Mouse (Mus musculus): ENCODE results near the gene Ugt1a6a.
"Not testable (repeated sequence)": the region's sequence is repeated elsewhere in the genome, so short reads cannot be mapped to it uniquely, and the experiment has no call there.

Gene Ugt1a6a

DNA sequence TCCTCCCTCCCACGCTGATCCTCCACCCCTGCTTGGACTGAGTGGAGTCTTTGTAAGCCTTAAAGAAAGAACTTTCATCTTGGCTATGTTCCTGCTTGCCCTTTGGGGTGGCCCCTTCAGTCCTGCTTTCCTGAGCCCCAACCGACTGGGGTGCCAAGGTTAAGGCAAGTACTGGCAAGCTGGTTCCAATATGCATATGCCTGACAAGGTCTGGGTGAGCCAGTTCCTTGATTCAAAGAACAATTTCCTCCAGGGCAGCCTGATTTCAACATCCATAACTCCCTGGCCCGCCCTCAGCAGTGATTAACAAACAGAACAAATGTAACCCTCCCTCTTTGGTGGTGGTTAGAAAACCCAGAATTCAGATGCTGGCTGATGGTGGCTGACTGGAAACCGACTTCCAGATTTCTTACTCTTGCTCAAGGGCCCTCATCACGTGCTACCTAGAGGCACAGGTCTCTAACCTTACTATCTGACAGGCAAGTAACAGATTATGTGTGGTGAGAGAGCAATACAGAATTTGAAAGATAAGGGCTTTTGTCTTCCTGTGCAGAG is at the start of gene Ugt1a6a:
Ugt1a6a (plus strand) TSS at position 353 of the 555 bp plus-strand sequence.
- DNase-seq (ENCODE audit: low read depth, low spot score), result not testable (repeated sequence)

DNA sequence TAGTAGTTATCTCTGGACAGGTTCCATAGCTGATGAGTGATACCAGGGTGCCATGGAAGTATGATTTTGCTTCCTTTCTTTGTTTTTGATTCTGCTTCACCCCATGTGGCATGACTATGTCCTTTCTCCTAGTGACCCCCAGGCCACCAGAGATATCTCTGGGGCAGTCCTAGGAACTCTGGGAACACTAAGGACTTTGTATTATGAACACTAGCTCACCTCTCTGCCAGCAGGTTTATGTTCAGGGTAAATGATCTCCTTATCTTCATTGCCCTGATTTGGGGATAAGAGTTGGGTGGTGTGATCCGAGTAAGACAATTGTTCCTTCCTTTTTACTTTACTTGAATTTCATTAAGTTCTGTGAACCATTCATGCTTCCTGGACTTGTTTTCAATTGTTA is 48.5 kb upstream of the Ugt1a6a start:
- DNase-seq (ENCODE audit: low read depth, low spot score), result no peak

DNA sequence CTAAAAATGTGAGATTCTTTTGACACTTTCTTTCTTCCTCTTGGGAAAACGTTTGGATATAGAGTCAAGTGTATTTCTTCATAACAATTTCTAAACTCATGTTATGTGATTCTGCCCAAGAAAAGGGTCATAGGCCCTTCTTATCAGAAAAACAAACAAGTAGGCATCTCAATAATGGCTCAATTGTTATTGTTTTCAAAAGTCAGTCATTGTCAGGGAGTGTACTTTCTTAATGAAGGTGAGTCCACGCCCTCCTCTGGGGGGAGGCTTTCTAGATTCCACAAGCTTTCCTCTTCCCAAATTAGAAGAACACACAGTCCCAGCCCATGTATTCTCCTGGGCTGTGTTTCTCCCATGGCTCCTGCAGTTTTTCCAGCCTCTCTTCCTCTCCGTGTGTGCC is 47.1 kb upstream of the Ugt1a6a start, which contains the start of gene Ugt1a8:
Ugt1a8 (plus strand) TSS at position 301 of the 400 bp plus-strand sequence.
- no peak for DNase-seq (ENCODE audit: low read depth, low spot score)

DNA sequence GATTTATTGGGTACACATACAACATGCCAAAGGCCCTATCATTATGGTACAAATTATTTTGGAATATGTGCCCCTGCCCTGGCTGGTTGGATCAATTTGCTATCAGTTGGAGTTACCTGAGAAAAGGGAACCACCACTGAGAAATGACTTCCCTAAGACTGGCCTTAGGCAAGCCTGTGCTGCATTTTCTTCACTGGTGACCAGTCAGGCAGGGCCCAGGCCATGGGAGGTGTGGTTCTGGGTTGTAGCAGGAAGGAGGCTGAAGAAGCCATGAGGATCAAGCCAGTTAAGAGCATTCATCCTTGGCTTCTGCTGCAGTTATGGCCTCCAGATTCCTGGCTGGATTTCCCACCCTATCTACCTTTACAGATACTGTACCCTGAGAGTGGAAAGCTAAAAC is 42.3 kb upstream of the Ugt1a6a start:
- no peak for DNase-seq (ENCODE audit: low read depth, low spot score)

- DNase-seq (ENCODE audit: low read depth, low spot score), result peak; percentile 10
Measured at GRCm38 (mm10) chr1:88094270-88094676, 40.3 kb upstream of the Ugt1a6a start.

- peak; percentile 25 for DNase-seq (ENCODE audit: low read depth, low spot score)
Measured at GRCm38 (mm10) chr1:88094941-88095492, 39.6 kb upstream of the Ugt1a6a start, which contains the start of gene Ugt1a7c. Ugt1a7c (plus strand) TSS chr1:88095062.

GRCm38 (mm10) chr1:88098546-88098945 is 36.1 kb upstream of the Ugt1a6a start:
- not testable (repeated sequence) for DNase-seq (ENCODE audit: low read depth, low spot score)

DNA sequence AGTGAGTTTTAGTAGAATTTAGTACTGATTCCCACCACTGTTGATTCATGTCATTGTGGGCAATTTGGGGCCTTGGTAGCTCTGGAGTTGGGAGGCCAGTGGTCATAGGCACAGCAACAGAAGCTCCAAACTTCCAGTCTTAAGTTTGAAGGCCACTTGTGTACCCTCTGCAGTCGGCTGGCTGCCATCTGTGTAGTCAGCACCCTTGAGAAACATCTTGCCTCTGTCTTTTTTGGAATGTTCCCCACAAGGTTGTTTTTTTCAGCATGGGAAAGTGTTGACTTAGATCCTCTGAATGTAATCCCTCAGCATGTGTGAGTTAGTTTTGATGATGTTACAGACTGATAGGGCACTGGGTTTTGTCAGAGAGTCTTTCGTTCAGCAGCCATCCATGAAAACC is 34.9 kb upstream of the Ugt1a6a start:
- not testable (repeated sequence) for DNase-seq (ENCODE audit: low read depth, low spot score)

DNA sequence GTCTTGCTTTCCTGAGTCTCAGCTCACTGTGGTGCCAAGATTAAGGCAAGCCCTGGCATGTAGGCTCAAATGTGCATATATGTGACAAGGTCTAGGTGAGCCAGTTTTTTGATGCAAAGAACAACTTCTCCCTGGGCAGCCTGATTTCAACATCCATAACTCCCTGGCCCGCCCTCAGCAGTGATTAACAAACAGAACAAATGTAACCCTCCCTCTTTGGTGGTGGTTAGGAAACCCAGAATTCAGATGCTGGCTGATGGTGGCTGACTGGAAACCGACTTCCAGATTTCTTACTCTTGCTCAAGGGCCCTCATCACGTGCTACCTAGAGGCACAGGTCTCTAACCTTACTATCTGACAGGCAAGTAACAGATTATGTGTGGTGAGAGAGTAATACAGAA is 31.6 kb upstream of the Ugt1a6a start, which contains the start of gene Ugt1a6b:
Ugt1a6b (plus strand) TSS at position 234 of the 400 bp plus-strand sequence.
- not testable (repeated sequence) for DNase-seq (ENCODE audit: low read depth, low spot score)

GRCm38 (mm10) chr1:88103697-88104468 is 30.7 kb upstream of the Ugt1a6a start:
- not testable (repeated sequence) for DNase-seq (ENCODE audit: low read depth, low spot score)

DNA sequence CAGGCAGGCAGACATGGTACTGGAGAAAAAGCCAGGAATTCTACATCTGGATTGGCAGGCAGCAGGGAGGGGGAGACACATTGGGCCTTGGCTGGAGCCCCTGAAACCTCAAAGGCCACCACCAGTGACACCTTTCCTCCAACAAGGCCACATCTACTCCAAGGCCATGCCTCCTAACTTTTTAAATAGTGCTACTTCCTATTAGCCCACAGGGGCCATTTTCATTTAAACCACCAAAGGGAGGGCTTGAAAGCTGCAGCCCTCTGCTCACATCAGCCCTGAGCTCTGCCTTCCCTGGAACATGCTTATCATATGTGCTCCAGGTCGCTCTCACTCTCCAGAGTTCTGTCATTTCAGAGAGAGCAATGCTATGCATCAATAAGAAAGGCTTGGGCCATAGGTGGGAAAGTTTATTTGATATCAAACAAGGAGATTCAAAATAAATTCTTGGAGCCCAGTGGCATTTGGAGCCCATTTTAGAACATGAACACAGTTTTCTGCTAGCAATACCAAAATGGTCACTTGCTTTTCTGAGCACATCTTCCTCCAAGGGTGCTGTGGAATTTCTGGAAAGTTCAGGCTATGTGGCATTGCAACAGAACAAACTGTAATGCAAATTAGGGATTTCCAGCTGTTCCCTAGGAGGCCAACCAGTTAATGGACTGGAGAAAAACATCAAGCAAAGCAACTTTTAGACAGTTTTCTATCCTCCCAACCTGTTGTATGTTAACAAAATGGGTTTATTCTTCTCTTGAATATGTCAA is 29.8 kb upstream of the Ugt1a6a start:
- no peak for DNase-seq (ENCODE audit: low read depth, low spot score)

- no peak for DNase-seq (ENCODE audit: low read depth, low spot score)
Measured at GRCm38 (mm10) chr1:88105656-88106055, 29.0 kb upstream of the Ugt1a6a start.

DNA sequence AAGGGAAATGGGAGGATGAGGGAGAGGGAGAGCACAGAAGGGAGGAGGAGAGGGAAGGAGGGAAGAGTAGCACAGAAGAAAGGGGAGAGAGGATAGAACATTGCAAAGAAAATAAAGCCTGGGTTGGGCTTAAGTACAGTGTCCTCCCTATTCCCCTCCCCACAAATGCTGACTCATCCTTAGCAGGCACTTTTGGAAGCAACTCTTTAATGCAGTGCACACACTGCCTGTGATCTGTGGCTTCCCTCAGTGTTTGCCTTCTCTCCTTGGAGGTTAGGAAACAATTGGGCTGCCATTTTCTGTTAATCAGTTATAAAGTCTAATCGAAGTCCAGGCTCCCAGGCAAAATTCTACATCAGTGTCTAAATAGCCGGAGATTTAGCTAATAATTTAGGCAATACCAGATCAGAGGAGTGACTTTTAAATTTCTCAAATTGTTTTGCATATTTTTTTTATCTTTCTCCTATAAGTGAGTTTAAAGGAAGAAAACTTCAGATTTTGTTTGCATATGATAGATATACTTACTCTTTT is 25.5 kb upstream of the Ugt1a6a start:
- DNase-seq (ENCODE audit: low read depth, low spot score), result not testable (repeated sequence)

DNA sequence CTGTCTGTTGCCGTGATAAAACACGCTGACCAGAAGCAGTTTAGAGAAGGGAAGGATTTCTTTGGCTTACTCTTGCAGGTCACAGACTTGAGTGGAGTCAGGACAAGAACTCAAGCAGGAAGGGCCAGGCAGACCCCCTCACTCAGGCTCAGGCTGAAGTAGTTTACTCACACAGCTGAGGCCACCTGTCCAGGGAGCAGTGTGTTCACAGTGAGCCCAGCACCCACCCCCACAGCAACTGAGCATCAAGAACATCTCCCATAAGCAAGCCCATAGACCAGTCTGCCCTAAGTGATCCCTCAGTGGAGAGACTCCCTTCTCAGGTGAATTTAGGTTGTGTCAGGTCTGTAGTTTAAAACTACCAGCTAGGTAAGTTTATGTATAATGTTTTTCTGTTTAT is 25.0 kb upstream of the Ugt1a6a start:
- not testable (repeated sequence) for DNase-seq (ENCODE audit: low read depth, low spot score)

- DNase-seq (ENCODE audit: low read depth, low spot score), result not testable (repeated sequence)
Measured at GRCm38 (mm10) chr1:88112769-88113168, 21.8 kb upstream of the Ugt1a6a start.

DNA sequence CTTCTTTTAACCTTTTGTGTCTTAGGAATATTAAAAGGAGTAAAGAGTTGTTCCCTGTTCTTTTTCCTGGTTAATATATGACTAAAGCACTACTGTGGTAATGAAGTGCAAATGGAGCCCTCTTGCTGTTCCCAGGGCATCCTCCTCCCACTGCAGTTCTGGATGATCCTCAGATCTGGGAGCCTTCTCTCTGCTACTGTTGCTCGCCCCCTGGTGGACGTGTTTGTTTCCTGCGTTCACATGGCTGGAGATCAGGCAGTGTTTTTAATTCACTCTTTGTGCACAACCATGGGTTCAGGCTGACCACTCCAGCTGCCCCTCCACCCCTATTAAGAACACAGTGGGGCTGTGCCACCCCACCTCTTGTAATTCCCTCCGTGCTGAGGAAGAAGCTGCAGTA is 14.1 kb upstream of the Ugt1a6a start:
- DNase-seq (ENCODE audit: low read depth, low spot score), result not testable (repeated sequence)

- not testable (repeated sequence) for DNase-seq (ENCODE audit: low read depth, low spot score)
Measured at GRCm38 (mm10) chr1:88121521-88121920, 13.1 kb upstream of the Ugt1a6a start.

DNA sequence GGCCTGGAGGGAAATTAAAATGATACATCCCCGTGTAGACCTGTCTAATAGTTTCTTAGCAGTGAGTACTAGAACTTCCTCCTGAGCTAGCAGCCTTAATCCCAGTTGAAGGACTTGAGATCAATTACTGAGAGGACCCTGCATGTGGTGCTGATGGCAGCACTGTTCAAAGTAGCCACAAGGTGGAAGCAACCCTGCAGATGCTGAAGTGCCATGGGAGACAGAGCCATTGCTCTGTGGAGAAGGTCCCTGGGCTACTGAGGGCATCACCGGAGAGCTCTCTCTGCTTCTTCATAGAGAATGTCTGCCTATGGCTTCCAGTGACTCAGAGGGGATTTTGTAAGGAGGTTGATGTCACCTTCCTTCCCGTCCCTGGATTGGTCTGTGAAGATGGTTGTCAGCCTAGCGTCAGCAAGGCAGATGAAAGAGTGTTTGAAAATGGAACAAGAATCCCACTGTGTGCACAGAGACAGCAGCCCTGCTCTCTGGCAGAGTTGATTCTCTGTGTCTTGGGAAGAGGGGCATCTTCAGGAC is 8.7 kb upstream of the Ugt1a6a start:
- not testable (repeated sequence) for DNase-seq (ENCODE audit: low read depth, low spot score)

DNA sequence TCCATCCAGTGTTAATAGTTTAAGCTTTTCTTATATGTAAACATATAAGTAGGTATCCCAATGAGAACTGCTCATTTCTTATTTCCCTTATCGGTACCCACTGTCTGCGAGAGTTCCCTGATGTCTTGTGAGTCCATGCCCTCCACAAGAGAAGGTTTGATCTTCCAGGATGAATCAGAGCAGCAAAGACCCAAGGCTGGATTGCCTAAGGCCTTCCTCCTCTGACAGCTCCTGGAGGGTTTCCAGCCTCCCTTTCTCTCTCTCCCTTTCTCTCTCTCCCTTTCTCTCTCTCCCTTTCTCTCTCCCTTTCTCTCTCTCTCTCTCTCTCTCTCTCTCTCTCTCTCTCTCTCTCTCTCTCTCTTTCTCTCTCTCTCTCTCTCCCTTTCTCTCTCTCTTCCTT is 5.5 kb upstream of the Ugt1a6a start:
- not testable (repeated sequence) for DNase-seq (ENCODE audit: low read depth, low spot score)

- not testable (repeated sequence) for DNase-seq (ENCODE audit: low read depth, low spot score)
Measured at GRCm38 (mm10) chr1:88130223-88130622, 4.4 kb upstream of the Ugt1a6a start.

DNA sequence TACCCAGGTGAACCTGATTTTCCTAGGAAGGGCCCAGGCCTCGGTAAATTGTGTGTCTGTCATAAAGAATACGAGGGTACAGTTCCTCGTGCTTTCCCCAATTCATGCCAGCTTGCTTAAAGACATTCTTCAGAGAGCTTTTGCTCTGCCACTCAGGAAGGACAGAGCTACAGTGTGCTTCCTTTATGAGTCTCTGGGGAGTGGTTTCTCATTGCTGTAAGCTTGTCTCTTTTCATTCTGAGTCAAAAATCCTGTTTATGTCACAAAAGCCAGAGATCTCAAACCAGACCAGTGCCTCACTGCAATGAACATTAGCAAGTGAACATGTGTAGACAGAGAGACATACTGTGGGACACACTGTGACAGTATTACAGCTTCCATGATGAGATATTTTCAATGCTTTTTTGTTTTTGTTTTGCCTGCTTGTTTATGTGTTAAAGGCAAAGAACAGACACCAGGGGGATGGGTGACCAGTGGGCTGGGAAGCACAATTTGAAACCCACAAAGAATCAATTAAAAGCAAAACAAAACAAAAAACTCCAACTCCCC is 627 bp upstream of the Ugt1a6a start:
- DNase-seq (ENCODE audit: low read depth, low spot score), result no peak
